Mouse (Mus musculus) intestine, postnatal 0 days (tissue): Measurements from ENCODE around the gene Rorb. TPM values are rescaled to one million over a fixed set of nuclear protein-coding genes. Genes with fewer than 3 reads are reported as not detected.

Source experiments
- ATAC-seq: fragments of 200-750 bp; cut with Nextera tagmentation; 2 replicates; pipeline ENCODE4 v1.8.0; 2017; ENCODE audit warnings: mild to moderate bottlenecking, moderate TSS enrichment, moderate library complexity
- H3K27ac ChIP-seq: fragments of 300-500 bp; sonication (generic); 2 replicates; pipeline ENCODE4 v1.5.1; 2014; ENCODE audit warnings: mild to moderate bottlenecking, low read depth, low read length, moderate library complexity
- H3K27me3 ChIP-seq: fragments of 300-500 bp; sonication (generic); replicated peaks from 2 replicates; pipeline ENCODE4 v1.6.1; 2014; ENCODE audit warnings: low read length, mixed read lengths; ENCODE audit not compliant: control insufficient read depth, insufficient read depth
- H3K36me3 ChIP-seq: fragments of 300-500 bp; sonication (generic); 2 replicates; pipeline ENCODE4 v1.6.1; 2014; ENCODE audit warnings: mild to moderate bottlenecking, moderate library complexity; ENCODE audit not compliant: control insufficient read depth, insufficient read depth
- H3K4me1 ChIP-seq: fragments of 300-500 bp; sonication (generic); replicated peaks from 2 replicates; pipeline ENCODE4 v1.6.1; 2014; ENCODE audit warnings: antibody characterized with exemption, low read length, mixed read lengths; ENCODE audit not compliant: control insufficient read depth, insufficient read depth
- H3K4me2 ChIP-seq: fragments of 300-500 bp; sonication (generic); replicated peaks from 2 replicates; pipeline ENCODE4 v1.6.1; 2014; ENCODE audit warnings: low read depth, mild to moderate bottlenecking, moderate library complexity
- H3K4me3 ChIP-seq: fragments of 300-500 bp; sonication (generic); 2 replicates; pipeline ENCODE4 v1.5.1; 2014; ENCODE audit warnings: low read depth, low read length
- H3K9ac ChIP-seq: fragments of 300-500 bp; sonication (generic); 2 replicates; pipeline ENCODE4 v1.6.1; 2014; ENCODE audit warnings: mild to moderate bottlenecking, low read depth, low read length
- H3K9me3 ChIP-seq: fragments of 300-500 bp; sonication (generic); 2 replicates; pipeline ENCODE4 v1.6.1; 2016; ENCODE audit warnings: mixed run types; ENCODE audit not compliant: control insufficient read depth
- CTCF ChIP-seq: sonication (generic); IDR thresholded peaks from 2 replicates; pipeline ENCODE4 v1.5.1; 2016; ENCODE audit warnings: low read depth, mild to moderate bottlenecking, control low read depth, antibody characterized with exemption, moderate library complexity
- WGBS: fragments of 180-500 bp; shearing (Covaris S2); extraction: QIAGEN DNeasy Blood & Tissue Kit; methylation state at CpG from one replicate; pipeline ENCODE4 v1.1.7; 2014; 5-methylcytosine and 5-hydroxymethylcytosine counted together
- polyA plus RNA-seq: library from polyadenylated mRNA; unstranded; fragments of >200 nt; fragmentation: Nextera tagmentation; extraction: Ambion mirVana; gene quantifications from 2 replicates; pipeline ENCODE4 v1.2.1, GENCODE M21; 2015

Gene Rorb
- polyA plus RNA-seq, 1 experiment from 2014 or later = 0.17 TPM

DNA sequence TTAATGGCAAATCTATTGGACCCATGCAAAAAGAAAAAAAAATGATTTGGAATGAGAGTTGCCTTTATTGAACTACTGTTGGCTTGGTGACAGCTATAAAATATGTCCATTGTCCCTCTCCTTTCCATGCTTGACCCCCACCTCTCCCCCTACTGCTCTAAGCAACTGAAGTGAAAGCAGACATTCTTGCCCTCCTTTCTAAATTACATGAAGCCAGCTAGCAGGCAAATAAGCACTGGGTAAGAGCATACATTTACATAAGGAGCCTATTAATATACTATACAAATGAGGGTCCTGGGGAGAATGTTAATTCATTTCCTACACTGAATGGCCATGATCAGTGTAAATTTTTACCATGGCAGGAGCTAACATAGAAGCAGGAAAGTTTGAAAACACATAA lies 212.8 kb downstream of the Rorb start:
- Histone ChIP-seq H3K4me1 (no peaks in the 10 kb centered on the region), H3K27me3 (no peaks in the 10 kb centered on the region), H3K9ac (no peak overlapping the region), H3K36me3 (no peaks in the 10 kb centered on the region), H3K4me2 (no peak overlapping the region), H3K27ac (no peak overlapping the region), H3K9me3 (no peaks in the 10 kb centered on the region), H3K4me3 (no peak overlapping the region)
- no peak for TF ChIP-seq CTCF
- ATAC-seq = no peak

- 51% methylated on average over 4 of the region's 4 CpGs for WGBS
These were observed 220.8 kb downstream of the Rorb start for GRCm38 (mm10) chr19:18890216-18890615.

GRCm38 (mm10) chr19:18889632-18890031 lies 221.4 kb downstream of the Rorb start:
- H3K27me3 ChIP-seq = no peaks in the 10 kb centered on the region
- no peaks in the 10 kb centered on the region for H3K36me3 ChIP-seq
- no peak overlapping the region for H3K27ac ChIP-seq
- peaks cover 4% of the 10 kb centered on the region for H3K4me1 ChIP-seq
- H3K9ac ChIP-seq = no peak overlapping the region
- H3K4me2 ChIP-seq = no peak overlapping the region
- H3K9me3 ChIP-seq = no peaks in the 10 kb centered on the region
- TF ChIP-seq CTCF = no peak
- WGBS = 100% methylated on average over 1 of the region's 1 CpGs
- ATAC-seq = no peak
- H3K4me3 ChIP-seq = no peak overlapping the region

More at GRCm38 (mm10) chr19:18890216-18890615, 220.8 kb downstream of the Rorb start:
- no peak overlapping the region for H3K4me2 ChIP-seq
- no peaks in the 10 kb centered on the region for H3K27me3 ChIP-seq
- no peak for TF ChIP-seq CTCF
- peaks cover 4% of the 10 kb centered on the region for H3K4me1 ChIP-seq
- peak; percentile 94 for ATAC-seq
- H3K9ac ChIP-seq = no peak overlapping the region
- no peak overlapping the region for H3K27ac ChIP-seq
- no peaks in the 10 kb centered on the region for H3K9me3 ChIP-seq
- no peak overlapping the region for H3K4me3 ChIP-seq
- no peaks in the 10 kb centered on the region for H3K36me3 ChIP-seq

- ATAC-seq = no peak
- Histone ChIP-seq H3K4me3 (no peak overlapping the region), H3K27ac (no peak overlapping the region)
These were observed 221.8 kb downstream of the Rorb start for GRCm38 (mm10) chr19:18889117-18889627.

DNA sequence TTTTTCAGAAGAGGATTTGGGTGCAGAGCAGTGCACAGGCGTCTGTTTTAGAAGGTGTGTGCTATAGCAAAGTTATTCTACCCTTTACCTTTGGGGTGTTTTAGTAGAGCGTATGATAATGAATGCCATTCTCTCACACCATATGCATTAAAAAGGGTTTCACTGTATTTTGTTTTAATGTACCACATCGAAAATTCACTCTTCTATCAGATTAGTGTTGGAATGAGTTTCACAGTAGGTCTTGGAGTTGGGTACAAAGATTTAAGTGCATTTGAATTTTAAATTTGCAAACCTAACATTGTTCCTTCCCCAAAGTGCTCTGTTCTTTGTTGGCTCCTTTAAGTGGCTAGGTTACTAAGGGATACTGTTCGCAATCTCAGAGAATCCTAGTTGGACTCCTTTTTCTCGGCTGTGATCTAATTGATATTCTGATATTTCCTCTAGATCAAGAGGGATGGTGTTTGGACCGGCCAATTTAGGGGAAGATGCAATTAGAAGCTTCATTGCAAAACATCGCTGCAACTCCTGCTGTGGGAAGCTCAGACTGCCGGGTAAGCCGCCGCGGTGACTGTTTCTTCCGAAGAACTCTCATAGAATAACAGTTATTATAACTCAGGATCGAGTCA lies 222.4 kb downstream of the Rorb start:
- Histone ChIP-seq H3K36me3 (no peaks in the 10 kb centered on the region), H3K4me1 (peaks cover 4% of the 10 kb centered on the region), H3K9me3 (no peaks in the 10 kb centered on the region), H3K9ac (no peak overlapping the region), H3K4me3 (no peak overlapping the region), H3K4me2 (peak overlapping the region; percentile 41; the same call in 1 of the 2 replicates), H3K27ac (no peak overlapping the region), H3K27me3 (no peaks in the 10 kb centered on the region)
- no peak for ATAC-seq
- WGBS = 51% methylated on average over 13 of the region's 13 CpGs
- no peak for TF ChIP-seq CTCF

More at GRCm38 (mm10) chr19:18889117-18889627, 221.8 kb downstream of the Rorb start:
- Histone ChIP-seq H3K27me3 (no peaks in the 10 kb centered on the region), H3K4me2 (peak overlapping the region; percentile 41; the same call in 1 of the 2 replicates), H3K36me3 (no peaks in the 10 kb centered on the region), H3K9ac (no peak overlapping the region), H3K9me3 (no peaks in the 10 kb centered on the region), H3K4me1 (peaks cover 4% of the 10 kb centered on the region)
- TF ChIP-seq CTCF = no peak
- 16% methylated on average over 11 of the region's 11 CpGs for WGBS

DNA sequence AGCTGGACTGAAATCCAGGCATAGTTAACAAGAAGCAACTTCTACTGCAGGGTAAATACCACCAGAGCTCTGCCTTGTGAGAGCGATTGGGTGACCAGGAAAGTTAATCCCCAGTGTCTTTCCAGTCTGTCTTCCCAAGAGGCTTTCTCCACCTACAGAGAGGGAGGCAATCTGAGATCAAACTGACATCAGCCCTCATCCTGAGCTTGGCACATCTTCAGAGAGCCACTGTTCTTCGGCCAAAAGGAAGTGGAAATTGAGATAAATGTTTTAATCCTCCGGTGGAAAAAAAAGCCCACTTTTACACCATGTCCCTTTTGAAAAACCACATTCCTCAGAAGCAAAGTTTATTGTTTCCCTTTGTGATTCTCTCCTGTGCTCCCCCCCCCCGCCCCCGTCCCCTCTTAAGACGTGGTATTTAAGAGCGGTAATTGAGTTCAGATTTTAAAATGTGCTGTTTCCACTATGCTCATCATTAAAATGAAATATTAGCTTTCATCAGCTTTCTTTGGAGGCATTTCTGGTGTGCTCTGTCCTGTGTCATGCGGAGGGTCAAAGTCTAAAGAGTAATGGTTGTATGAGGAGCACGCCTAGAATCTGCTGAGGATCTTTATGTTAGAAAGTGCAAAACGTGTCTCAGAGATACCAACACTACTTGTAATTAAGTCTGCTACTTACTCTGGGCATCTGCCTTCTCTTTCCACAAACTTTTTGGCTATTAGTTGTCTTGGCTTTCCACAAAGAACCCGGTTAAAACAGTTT lies 223.2 kb downstream of the Rorb start:
- no peak overlapping the region for H3K27ac ChIP-seq
- no peak overlapping the region for H3K4me2 ChIP-seq
- no peak overlapping the region for H3K9ac ChIP-seq
- no peak overlapping the region for H3K4me3 ChIP-seq
- no peaks in the 10 kb centered on the region for H3K27me3 ChIP-seq
- ATAC-seq = no peak
- no peaks in the 10 kb centered on the region for H3K9me3 ChIP-seq
- TF ChIP-seq CTCF = no peak
- no peaks in the 10 kb centered on the region for H3K36me3 ChIP-seq
- peaks cover 4% of the 10 kb centered on the region for H3K4me1 ChIP-seq
- 53% methylated on average over 11 of the region's 11 CpGs for WGBS
